Mouse (Mus musculus) B cell, adult 2 months (primary cell): ENCODE data around the gene Jun.

ENCODE experiments used
- DNase-seq, 2 experiments: peaks; one replicate each; pipeline ENCODE4 v3.0.0; 2022

The Jun gene

GRCm38 (mm10) chr4:95052025-95052899 is at the start of gene Jun:
TSS of gene Jun (minus strand) at chr4:95052222.
- DNase-seq, result peak; percentile 99 to 100

GRCm38 (mm10) chr4:95101684-95102083 is 49.7 kb upstream of the Jun start:
- no peak for DNase-seq

GRCm38 (mm10) chr4:95100694-95101093 is 48.7 kb upstream of the Jun start:
- DNase-seq, result no peak

GRCm38 (mm10) chr4:95099373-95099772 is 47.4 kb upstream of the Jun start:
- DNase-seq, result no peak

GRCm38 (mm10) chr4:95098722-95099097 is 46.7 kb upstream of the Jun start:
- no peak for DNase-seq

- no peak for DNase-seq
Measured at GRCm38 (mm10) chr4:95097942-95098721, 46.1 kb upstream of the Jun start.

- no peak for DNase-seq
Measured at GRCm38 (mm10) chr4:95096731-95097130, 44.7 kb upstream of the Jun start.

GRCm38 (mm10) chr4:95095911-95096310 is 43.9 kb upstream of the Jun start:
- no peak for DNase-seq

- no peak for DNase-seq
Measured at GRCm38 (mm10) chr4:95095355-95095754, 43.3 kb upstream of the Jun start.

- DNase-seq, result no peak
Measured at GRCm38 (mm10) chr4:95094700-95095113, 42.7 kb upstream of the Jun start.

- DNase-seq, result no peak
Measured at GRCm38 (mm10) chr4:95093615-95094014, 41.6 kb upstream of the Jun start.

GRCm38 (mm10) chr4:95092516-95092915 is 40.5 kb upstream of the Jun start:
- DNase-seq, result no peak

GRCm38 (mm10) chr4:95091536-95091935 is 39.5 kb upstream of the Jun start:
- DNase-seq, result no peak

GRCm38 (mm10) chr4:95089968-95090367 is 37.9 kb upstream of the Jun start:
- DNase-seq, result no peak

GRCm38 (mm10) chr4:95089053-95089452 is 37.0 kb upstream of the Jun start:
- no peak for DNase-seq

- DNase-seq, result no peak
Measured at GRCm38 (mm10) chr4:95083957-95084356, 31.9 kb upstream of the Jun start.

GRCm38 (mm10) chr4:95083191-95083729 is 31.2 kb upstream of the Jun start:
- no peak for DNase-seq

- DNase-seq, result no peak
Measured at GRCm38 (mm10) chr4:95082481-95083088, 30.6 kb upstream of the Jun start.

GRCm38 (mm10) chr4:95081632-95082031 is 29.6 kb upstream of the Jun start:
- no peak for DNase-seq

- DNase-seq, result no peak
Measured at GRCm38 (mm10) chr4:95078625-95079024, 26.6 kb upstream of the Jun start.

GRCm38 (mm10) chr4:95076279-95076678 is 24.3 kb upstream of the Jun start:
- DNase-seq, result no peak

- DNase-seq, result no peak
Measured at GRCm38 (mm10) chr4:95075591-95076002, 23.6 kb upstream of the Jun start.

GRCm38 (mm10) chr4:95074319-95074718 is 22.3 kb upstream of the Jun start:
- DNase-seq, result no peak
